Mouse (Mus musculus) heart, embryonic 13.5 days (tissue): ENCODE measurements around the gene Ganab. TPM values are rescaled to one million over a fixed set of nuclear protein-coding genes. Genes with fewer than 3 reads are reported as not detected.
"Not testable (repeated sequence)": the region's sequence is repeated elsewhere in the genome, so short reads cannot be mapped to it uniquely, and the experiment has no call there.

Source experiments
- ATAC-seq: fragments of 200-750 bp; cut with Nextera tagmentation; 2 replicates; pipeline ENCODE4 v1.8.0; 2017; ENCODE audit warnings: moderate TSS enrichment; ENCODE audit not compliant: insufficient number of reproducible peaks, low FRiP score, low TSS enrichment; ENCODE audit errors: extremely low read depth
- H3K27ac ChIP-seq: fragments of 300-500 bp; sonication (generic); replicated peaks from 2 replicates; pipeline ENCODE4 v1.5.1; 2015; ENCODE audit warnings: moderate library complexity, mild to moderate bottlenecking, inconsistent platforms
- H3K27me3 ChIP-seq: fragments of 300-500 bp; sonication (generic); replicated peaks from 2 replicates; pipeline ENCODE4 v1.6.1; 2015; ENCODE audit warnings: mild to moderate bottlenecking, inconsistent platforms
- H3K36me3 ChIP-seq: fragments of 300-500 bp; sonication (generic); 2 replicates; pipeline ENCODE4 v1.6.1; 2015; ENCODE audit warnings: mild to moderate bottlenecking, inconsistent platforms
- H3K4me1 ChIP-seq: fragments of 300-500 bp; sonication (generic); 2 replicates; pipeline ENCODE4 v1.6.1; 2015; ENCODE audit warnings: inconsistent platforms
- H3K4me2 ChIP-seq: fragments of 300-500 bp; sonication (generic); 2 replicates; pipeline ENCODE4 v1.6.1; 2015; ENCODE audit warnings: inconsistent platforms, mild to moderate bottlenecking, moderate library complexity
- H3K4me3 ChIP-seq: fragments of 300-500 bp; sonication (generic); 2 replicates; pipeline ENCODE4 v1.5.1; 2015; ENCODE audit warnings: moderate library complexity, mild to moderate bottlenecking, inconsistent platforms
- H3K9ac ChIP-seq: fragments of 300-500 bp; sonication (generic); 2 replicates; pipeline ENCODE4 v1.6.1; 2015; ENCODE audit warnings: inconsistent platforms, mild to moderate bottlenecking, moderate library complexity
- H3K9me3 ChIP-seq: fragments of 300-500 bp; sonication (generic); 2 replicates; pipeline ENCODE4 v1.6.1; 2016; ENCODE audit warnings: inconsistent platforms
- WGBS: fragments of 180-500 bp; shearing (Covaris S2); methylation state at CpG from one replicate; pipeline ENCODE4 v1.1.7; 2015; ENCODE audit warnings: mixed read lengths; 5-methylcytosine and 5-hydroxymethylcytosine counted together
- polyA plus RNA-seq: library from polyadenylated mRNA; unstranded; fragments of >200 nt; fragmentation: Nextera tagmentation; extraction: Ambion mirVana; gene quantifications from 2 replicates; pipeline ENCODE4 v1.2.1, GENCODE M21; 2015

Ganab gene
- 63.5 and 63.8 TPM in 2 replicates for polyA plus RNA-seq

GRCm38 (mm10) chr19:8897865-8898495 lies at the start of gene Ganab:
Ganab (plus strand) TSS chr19:8898071.
- peak within 1 kb of the TSS; percentile 96 for H3K9ac ChIP-seq
- no peaks in the 10 kb centered on the region for H3K9me3 ChIP-seq
- peak within 1 kb of the TSS; percentile 89 for H3K27ac ChIP-seq
- peak within 1 kb of the TSS; percentile 97 for H3K4me3 ChIP-seq
- peak within 1 kb of the TSS; percentile 83 for H3K4me2 ChIP-seq
- peaks cover 41% of the 10 kb centered on the region for H3K36me3 ChIP-seq
- WGBS: under 1% methylated on average over 53 of the region's 53 CpGs
- peaks cover 35% of the 10 kb centered on the region for H3K4me1 ChIP-seq
- no peaks in the 10 kb centered on the region for H3K27me3 ChIP-seq
- peak; percentile 93 for ATAC-seq

DNA sequence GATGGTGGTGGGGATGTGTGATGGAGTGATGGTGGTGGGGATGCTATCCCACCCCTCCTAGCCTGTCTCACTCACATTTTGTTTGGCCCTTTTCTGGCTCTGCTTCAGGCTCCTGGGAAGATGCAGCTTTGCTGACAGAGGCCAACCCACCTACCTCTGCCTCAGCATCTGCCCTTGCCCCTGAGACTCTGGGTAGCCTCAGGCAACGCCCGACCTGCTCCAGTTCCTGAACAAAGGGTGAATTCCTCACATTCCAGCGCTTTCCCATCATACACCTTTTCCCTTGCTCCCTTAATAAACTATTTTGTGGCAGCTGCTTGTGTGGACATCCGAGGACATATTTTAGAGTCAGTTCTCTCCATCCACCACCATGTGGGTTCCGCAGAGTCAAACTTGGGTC lies 49.5 kb upstream of the Ganab start:
- Histone ChIP-seq H3K27ac (no peak overlapping the region), H3K27me3 (no peaks in the 10 kb centered on the region), H3K9me3 (no peaks in the 10 kb centered on the region), H3K4me3 (no peak overlapping the region), H3K4me1 (peaks cover 13% of the 10 kb centered on the region), H3K4me2 (no peak overlapping the region), H3K9ac (no peak overlapping the region), H3K36me3 (peaks cover 49% of the 10 kb centered on the region)
- WGBS: 80% methylated on average over 5 of the region's 5 CpGs
- no peak for ATAC-seq

- H3K4me1 ChIP-seq: peaks cover 13% of the 10 kb centered on the region
- WGBS: 17% methylated on average over 7 of the region's 7 CpGs
- peak within 1 kb of the TSS; percentile 62 for H3K9ac ChIP-seq
- H3K4me3 ChIP-seq: peak within 1 kb of the TSS; percentile 13
- no peak for ATAC-seq
- H3K27ac ChIP-seq: peak within 1 kb of the TSS; percentile 61
- H3K36me3 ChIP-seq: peaks cover 37% of the 10 kb centered on the region
- no peaks in the 10 kb centered on the region for H3K27me3 ChIP-seq
- H3K4me2 ChIP-seq: peak within 1 kb of the TSS; percentile 47
- no peaks in the 10 kb centered on the region for H3K9me3 ChIP-seq
These were observed 47.4 kb upstream of the Ganab start, which contains the start of gene Lrrn4cl for GRCm38 (mm10) chr19:8850402-8850901. Lrrn4cl (plus strand) TSS chr19:8850768.

GRCm38 (mm10) chr19:8851639-8852038 lies 46.2 kb upstream of the Ganab start:
- WGBS: 46% methylated on average over 7 of the region's 7 CpGs
- Histone ChIP-seq H3K4me3 (no peak overlapping the region), H3K27ac (no peak overlapping the region), H3K27me3 (no peaks in the 10 kb centered on the region), H3K9me3 (no peaks in the 10 kb centered on the region), H3K4me2 (no peak overlapping the region), H3K9ac (no peak overlapping the region), H3K36me3 (peaks cover 25% of the 10 kb centered on the region), H3K4me1 (peaks cover 13% of the 10 kb centered on the region)
- no peak for ATAC-seq

- no peak for ATAC-seq
- H3K9me3 ChIP-seq: no peaks in the 10 kb centered on the region
- peaks cover 18% of the 10 kb centered on the region for H3K36me3 ChIP-seq
- H3K9ac ChIP-seq: no peak overlapping the region
- H3K4me3 ChIP-seq: no peak overlapping the region
- H3K27ac ChIP-seq: no peak overlapping the region
- 53% methylated on average over 10 of the region's 10 CpGs for WGBS
- H3K27me3 ChIP-seq: no peaks in the 10 kb centered on the region
- peaks cover 13% of the 10 kb centered on the region for H3K4me1 ChIP-seq
- H3K4me2 ChIP-seq: no peak overlapping the region
These were observed 45.5 kb upstream of the Ganab start for GRCm38 (mm10) chr19:8852236-8852928.

DNA sequence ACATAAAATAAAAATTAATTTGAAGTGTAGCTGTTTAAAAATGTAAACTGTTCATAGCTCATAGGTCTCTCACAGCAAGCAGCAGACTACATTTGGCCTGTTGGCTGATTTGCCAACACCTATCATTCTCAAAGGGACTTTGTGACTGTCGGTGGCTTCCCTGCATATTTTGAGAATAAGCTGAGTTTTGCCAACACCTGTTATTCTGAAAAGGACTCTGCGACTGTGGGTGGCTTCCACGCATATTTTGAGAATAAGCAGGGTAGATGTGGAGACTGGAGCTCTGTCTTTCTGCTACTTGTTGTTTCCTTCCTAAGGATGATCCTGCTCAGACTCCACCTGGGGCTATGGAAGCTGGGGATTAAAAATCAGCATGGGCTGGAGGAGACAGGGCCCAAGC lies 44.8 kb upstream of the Ganab start:
- Histone ChIP-seq H3K4me3 (no peak overlapping the region), H3K27me3 (no peaks in the 10 kb centered on the region), H3K4me2 (no peak overlapping the region), H3K4me1 (peaks cover 13% of the 10 kb centered on the region), H3K27ac (no peak overlapping the region), H3K9ac (no peak overlapping the region), H3K9me3 (no peaks in the 10 kb centered on the region), H3K36me3 (peaks cover 10% of the 10 kb centered on the region)
- 74% methylated on average over 3 of the region's 3 CpGs for WGBS
- no peak for ATAC-seq

GRCm38 (mm10) chr19:8857689-8858088 lies 40.2 kb upstream of the Ganab start:
- no peak overlapping the region for H3K27ac ChIP-seq
- no peaks in the 10 kb centered on the region for H3K4me1 ChIP-seq
- WGBS: 40% methylated on average over 4 of the region's 4 CpGs
- H3K27me3 ChIP-seq: no peaks in the 10 kb centered on the region
- H3K9ac ChIP-seq: no peak overlapping the region
- no peak overlapping the region for H3K4me2 ChIP-seq
- H3K36me3 ChIP-seq: no peaks in the 10 kb centered on the region
- H3K4me3 ChIP-seq: no peak overlapping the region
- no peaks in the 10 kb centered on the region for H3K9me3 ChIP-seq
- no peak for ATAC-seq

DNA sequence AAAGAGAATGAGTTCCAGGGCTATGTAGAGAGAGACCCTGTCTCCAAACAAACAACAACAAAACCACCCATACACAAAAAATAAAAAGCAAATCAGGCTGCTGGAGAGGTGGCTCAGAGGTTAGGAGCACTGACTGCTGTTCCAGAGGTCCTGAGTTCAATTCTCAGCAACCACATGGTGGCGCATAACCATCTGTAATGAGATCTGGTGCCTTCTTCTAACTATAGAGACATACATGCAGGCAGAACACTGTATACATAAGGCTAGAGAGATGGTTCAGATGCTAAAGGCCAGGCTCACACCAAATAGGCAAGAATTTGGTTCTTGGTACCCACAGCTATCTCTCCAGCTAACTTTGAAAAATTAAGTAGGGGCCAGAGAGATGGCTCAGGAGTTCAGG lies 38.9 kb upstream of the Ganab start:
- WGBS: 3% methylated on average over 1 of the region's 1 CpGs
- H3K9me3 ChIP-seq: no peaks in the 10 kb centered on the region
- H3K27ac ChIP-seq: no peak overlapping the region
- no peak overlapping the region for H3K4me3 ChIP-seq
- H3K4me1 ChIP-seq: no peaks in the 10 kb centered on the region
- ATAC-seq: no peak
- H3K27me3 ChIP-seq: no peaks in the 10 kb centered on the region
- H3K9ac ChIP-seq: no peak overlapping the region
- H3K36me3 ChIP-seq: no peaks in the 10 kb centered on the region
- H3K4me2 ChIP-seq: no peak overlapping the region

DNA sequence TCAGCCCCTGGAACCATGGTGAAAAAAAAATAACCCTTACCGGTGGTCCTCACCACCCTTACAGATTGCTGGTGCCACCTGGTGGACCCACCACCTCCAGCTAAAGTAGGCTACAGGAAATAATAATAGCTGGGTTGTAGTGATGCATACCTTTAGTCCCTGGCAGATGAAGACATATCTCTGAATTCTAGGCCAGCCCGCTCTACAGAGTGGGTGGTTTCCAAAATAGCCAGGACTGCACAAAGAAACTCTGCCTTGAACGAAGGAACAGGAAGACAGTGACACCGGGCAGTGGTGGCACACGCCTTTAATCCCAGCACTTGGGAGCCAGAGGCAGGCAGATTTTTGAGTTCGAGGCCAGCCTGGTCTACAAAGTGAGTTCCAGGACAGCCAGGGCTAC lies 33.6 kb upstream of the Ganab start:
- no peaks in the 10 kb centered on the region for H3K4me1 ChIP-seq
- no peak overlapping the region for H3K9ac ChIP-seq
- no peaks in the 10 kb centered on the region for H3K9me3 ChIP-seq
- H3K27ac ChIP-seq: no peak overlapping the region
- no peak for ATAC-seq
- 73% methylated on average over 6 of the region's 6 CpGs for WGBS
- H3K36me3 ChIP-seq: no peaks in the 10 kb centered on the region
- H3K27me3 ChIP-seq: no peaks in the 10 kb centered on the region
- no peak overlapping the region for H3K4me3 ChIP-seq
- H3K4me2 ChIP-seq: no peak overlapping the region

- H3K9me3 ChIP-seq, ATAC-seq, H3K27me3 ChIP-seq: not testable (repeated sequence)
- H3K4me3 ChIP-seq: peak overlapping the region; percentile 100
- WGBS: 76% methylated on average over 3 of the region's 3 CpGs
- H3K4me2 ChIP-seq: peak overlapping the region; percentile 96
- peak overlapping the region; percentile 99 for H3K9ac ChIP-seq
- H3K4me1 ChIP-seq: peaks cover 14% of the 10 kb centered on the region
- peaks cover 26% of the 10 kb centered on the region for H3K36me3 ChIP-seq
- peak overlapping the region; percentile 65; the same call in 1 of the 2 replicates for H3K27ac ChIP-seq
These were observed 27.5 kb upstream of the Ganab start for GRCm38 (mm10) chr19:8870381-8870780.

GRCm38 (mm10) chr19:8870838-8871237 lies 27.0 kb upstream of the Ganab start:
- H3K4me1 ChIP-seq: peaks cover 14% of the 10 kb centered on the region
- ATAC-seq: no peak
- 35% methylated on average over 9 of the region's 9 CpGs for WGBS

More at GRCm38 (mm10) chr19:8870838-8871237, 27.0 kb upstream of the Ganab start:
- H3K36me3 ChIP-seq: peaks cover 31% of the 10 kb centered on the region
- H3K9ac ChIP-seq: peak overlapping the region; percentile 99
- no peaks in the 10 kb centered on the region for H3K27me3 ChIP-seq
- H3K9me3 ChIP-seq: no peaks in the 10 kb centered on the region
- peak overlapping the region; percentile 65 for H3K27ac ChIP-seq
- H3K4me3 ChIP-seq: peak overlapping the region; percentile 100
- peak overlapping the region; percentile 96 for H3K4me2 ChIP-seq
